Mouse (Mus musculus): ENCODE results near the gene Fbxo41. TPM values are rescaled to one million over a fixed set of nuclear protein-coding genes. Genes with fewer than 3 reads are reported as not detected.

Gene Fbxo41
- total RNA-seq (2021), result 10 to 100 TPM; 95.1 to 98.5 TPM

DNA sequence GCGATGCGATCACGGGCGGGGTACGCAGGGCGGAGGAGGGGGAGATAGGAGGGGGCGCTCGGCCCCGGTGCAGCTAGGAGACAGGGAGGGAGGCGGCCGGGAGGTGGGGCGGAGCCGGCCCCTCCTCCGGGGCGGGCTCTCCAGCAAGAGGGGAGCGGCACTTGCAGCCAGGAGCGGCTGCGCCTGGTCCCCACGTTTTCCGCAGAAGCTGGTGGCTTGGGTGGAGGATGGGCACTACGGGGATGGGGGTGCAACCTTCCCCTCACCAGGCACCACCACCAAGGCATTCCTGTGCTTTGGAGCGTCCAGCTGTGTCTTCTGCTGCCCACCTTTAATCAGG, at the start of gene Fbxo41:
TSS of gene Fbxo41 (minus strand) at position 84 of the 340 bp plus-strand sequence.
- peak in 1 of 2 experiments; percentile 62 for DNase-seq (ENCODE audit: extremely low spot score in 1 of 2, low spot score in 1 of 2)

DNA sequence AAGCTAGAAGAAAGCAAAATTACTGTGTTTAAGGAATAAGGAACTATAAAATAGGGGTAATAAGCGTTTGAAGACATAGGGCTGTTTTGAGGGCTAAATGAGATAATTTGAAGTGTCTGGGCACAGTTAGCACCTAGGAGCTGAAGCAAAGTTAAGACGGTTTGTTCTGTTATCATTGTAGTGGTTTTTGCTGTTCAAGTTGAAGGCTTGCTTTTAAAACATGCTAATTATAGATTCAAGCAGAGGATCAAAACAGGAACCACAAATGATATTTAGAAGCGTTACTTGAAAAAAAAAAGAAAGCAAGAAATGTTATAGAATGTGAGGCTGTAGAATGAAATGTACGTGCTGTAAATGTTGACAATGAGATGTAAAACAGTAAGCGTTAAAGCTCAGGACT, 44.8 kb upstream of the Fbxo41 start:
- DNase-seq (ENCODE audit: extremely low spot score in 1 of 2, low spot score in 1 of 2), result no peak

DNA sequence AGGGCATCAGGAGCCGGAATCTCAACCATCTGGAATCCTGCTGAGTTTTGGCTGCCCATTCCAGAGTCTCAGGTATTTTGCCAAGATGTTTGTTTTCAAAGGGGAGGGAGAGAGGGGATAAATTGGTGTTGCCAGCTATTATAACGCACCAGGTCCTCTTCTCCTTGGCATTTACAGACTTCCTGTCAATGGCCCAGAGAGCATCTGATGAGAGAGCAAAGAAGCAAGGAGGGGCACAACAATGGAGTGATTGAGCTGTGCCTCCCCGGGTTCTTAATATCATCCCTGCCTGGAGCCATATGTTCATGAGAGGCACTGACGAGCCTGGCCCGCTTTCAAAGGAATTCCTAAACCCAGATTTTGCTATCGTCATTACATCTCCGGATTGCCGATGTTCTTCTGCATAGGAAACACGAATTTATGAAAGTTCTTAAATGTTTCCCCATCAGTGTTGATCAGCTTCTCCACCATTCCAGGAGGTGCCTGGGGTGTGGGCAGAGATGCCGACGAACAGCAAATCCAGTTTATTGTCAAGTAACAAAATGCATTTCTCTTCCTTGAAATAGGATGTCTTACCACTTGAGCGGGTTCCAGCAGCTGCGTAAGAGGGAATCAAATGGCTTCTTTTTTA, 41.6 kb upstream of the Fbxo41 start:
- DNase-seq (ENCODE audit: extremely low spot score in 1 of 2, low spot score in 1 of 2), result peak; percentile 23 to 30

DNA sequence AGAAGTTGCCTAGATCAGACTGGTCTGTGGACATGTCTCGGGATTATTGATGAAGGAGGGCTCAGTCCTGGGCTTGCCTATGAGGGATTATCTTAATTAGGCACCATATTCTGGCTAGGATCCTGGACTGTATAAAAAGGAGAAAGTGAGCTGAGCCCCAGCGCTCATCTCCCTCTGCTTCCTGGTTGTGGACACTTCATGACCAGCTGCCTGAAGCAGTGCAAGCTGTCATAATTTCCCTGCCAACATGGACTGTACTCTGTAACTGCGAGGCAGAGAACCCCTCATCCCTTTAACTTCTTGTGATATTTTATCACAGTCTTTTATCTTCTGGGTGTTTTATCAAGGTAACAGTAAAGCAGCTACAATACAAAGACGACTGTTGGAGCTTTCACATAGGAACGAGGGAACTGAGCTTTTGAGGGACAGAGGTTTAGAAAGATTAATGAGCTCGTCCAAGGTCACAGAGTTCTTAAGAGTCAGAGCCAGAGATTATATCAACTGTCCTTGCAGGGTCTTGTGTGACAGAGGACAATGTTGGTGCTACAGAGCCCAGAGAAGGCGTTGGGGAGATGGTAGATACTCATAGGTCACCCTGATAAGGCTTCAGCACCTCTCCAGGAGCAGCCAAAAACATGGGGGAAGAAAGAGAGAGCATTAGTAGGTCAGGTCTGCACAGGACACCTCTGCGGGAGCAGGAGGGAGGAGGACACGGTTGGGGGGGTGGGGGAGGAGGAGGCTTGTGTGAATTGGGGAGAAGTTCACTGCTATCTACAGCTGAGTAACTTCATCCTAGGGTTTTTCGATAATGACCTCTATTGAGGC, 40.8 kb upstream of the Fbxo41 start:
- DNase-seq (ENCODE audit: extremely low spot score in 1 of 2, low spot score in 1 of 2), result no peak

DNA sequence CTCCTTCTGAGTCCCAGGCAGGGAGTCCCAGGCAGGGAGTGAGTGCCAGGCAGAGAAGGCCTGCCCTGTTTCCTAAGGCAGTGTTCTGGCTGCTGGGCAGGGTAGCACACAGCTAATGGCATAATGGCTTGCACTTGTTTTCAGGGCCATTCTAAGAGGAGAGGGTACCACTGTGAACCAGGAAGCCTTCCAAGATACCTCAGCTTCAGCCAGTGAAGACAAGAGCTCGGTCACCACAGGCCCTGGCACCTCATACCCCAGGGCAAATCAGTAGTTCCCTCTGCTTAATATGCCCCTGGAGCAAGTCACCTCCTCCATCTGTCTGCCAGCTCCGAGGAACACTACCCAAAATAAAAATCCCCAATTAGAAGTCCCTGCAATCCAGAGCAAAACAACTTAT, 20.0 kb upstream of the Fbxo41 start:
- no peak for DNase-seq (ENCODE audit: extremely low spot score in 1 of 2, low spot score in 1 of 2)

DNA sequence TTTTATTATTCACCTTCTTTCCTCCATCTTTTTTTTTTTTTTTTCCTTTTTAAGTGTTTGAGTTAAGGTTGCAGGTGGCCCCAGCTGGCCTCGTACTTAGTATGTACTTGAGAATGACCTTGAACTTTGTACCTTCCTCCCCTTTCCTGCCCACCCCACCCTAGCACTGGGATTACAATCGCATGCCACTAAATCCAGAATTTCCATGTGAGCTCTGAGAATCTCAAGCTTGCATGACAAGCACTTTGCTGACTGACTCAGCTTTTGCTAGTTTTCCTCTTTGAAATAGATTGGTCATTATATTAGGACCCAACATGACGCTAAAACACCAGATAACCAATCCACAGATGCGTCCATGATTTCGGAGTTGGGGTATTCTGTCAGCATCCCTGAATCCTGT, 19.2 kb upstream of the Fbxo41 start:
- no peak for DNase-seq (ENCODE audit: extremely low spot score in 1 of 2, low spot score in 1 of 2)

DNA sequence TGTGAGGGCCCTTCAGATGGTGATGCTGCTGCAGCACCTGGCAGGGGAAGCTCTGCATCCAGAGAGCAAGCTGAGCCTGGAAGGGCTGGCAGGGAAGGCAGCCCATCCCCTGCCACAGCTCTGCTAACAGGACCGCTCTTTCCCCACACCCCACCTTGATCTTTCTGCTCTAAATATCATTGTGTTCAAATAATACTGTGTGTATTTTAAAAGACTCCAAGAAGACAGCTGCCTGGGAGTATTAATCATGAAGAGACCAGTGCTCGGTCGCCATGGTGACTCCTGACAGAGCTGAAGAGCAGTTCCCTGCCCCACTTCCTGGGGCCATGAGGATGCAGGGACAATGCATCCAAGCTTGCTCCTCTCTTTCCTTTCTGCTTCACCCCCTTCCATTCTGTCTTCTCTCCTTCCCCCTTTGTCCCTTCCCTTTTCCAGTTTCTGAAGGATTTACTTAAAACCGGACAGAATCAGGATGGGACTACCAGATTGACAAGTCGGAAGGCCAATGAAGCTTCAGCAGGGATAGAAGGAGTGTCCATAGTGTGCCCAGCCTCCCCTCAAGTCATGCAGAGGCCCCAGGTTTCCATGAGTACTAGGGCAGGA, 15.4 kb upstream of the Fbxo41 start:
- DNase-seq (ENCODE audit: extremely low spot score in 1 of 2, low spot score in 1 of 2), result peak in 1 of 2 experiments; percentile 24

DNA sequence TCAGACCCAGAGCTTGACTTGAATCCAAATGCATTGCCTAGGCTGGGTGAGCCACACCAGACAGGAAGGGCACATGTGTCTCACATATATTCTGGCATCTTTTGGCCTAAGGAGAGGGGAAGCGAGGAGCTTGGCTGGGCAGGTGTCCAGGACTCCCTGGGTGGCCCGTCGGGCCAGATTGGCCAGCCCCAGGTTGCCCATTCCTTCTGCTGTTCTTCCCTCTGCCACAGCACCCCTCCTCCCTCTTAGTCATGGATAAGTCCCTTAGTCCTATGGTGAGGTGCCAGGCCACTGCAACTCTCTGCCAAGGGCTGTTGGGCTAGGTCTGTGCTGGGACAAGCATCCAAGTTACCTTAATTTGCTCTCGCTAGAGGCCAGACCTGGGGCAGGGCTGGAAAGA, 13.1 kb upstream of the Fbxo41 start:
- no peak for DNase-seq (ENCODE audit: extremely low spot score in 1 of 2, low spot score in 1 of 2)

DNA sequence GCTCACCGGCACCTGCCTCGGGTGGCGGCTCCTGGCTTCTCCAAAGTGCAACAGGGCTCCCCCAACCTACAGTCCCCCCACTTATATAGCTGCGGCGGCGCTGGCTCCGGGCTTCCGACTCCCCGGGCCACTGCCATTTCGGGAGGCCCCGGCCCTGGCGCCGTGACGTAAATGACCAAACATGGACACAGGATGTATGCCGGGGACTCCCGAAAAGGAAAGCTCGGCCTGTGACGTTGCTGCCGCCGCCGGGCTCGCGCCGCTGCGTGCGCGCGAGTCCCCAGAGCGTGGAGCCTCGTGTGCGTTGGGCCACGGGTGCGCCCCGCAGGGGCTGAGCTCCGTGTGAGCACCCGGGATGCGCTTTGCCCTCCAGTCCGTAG, 10.7 kb upstream of the Fbxo41 start, which contains the start of gene Egr4:
TSS of gene Egr4 (minus strand) at position 59 of the 380 bp plus-strand sequence.
- peak; percentile 78 to 86 for DNase-seq (ENCODE audit: extremely low spot score in 1 of 2, low spot score in 1 of 2)

DNA sequence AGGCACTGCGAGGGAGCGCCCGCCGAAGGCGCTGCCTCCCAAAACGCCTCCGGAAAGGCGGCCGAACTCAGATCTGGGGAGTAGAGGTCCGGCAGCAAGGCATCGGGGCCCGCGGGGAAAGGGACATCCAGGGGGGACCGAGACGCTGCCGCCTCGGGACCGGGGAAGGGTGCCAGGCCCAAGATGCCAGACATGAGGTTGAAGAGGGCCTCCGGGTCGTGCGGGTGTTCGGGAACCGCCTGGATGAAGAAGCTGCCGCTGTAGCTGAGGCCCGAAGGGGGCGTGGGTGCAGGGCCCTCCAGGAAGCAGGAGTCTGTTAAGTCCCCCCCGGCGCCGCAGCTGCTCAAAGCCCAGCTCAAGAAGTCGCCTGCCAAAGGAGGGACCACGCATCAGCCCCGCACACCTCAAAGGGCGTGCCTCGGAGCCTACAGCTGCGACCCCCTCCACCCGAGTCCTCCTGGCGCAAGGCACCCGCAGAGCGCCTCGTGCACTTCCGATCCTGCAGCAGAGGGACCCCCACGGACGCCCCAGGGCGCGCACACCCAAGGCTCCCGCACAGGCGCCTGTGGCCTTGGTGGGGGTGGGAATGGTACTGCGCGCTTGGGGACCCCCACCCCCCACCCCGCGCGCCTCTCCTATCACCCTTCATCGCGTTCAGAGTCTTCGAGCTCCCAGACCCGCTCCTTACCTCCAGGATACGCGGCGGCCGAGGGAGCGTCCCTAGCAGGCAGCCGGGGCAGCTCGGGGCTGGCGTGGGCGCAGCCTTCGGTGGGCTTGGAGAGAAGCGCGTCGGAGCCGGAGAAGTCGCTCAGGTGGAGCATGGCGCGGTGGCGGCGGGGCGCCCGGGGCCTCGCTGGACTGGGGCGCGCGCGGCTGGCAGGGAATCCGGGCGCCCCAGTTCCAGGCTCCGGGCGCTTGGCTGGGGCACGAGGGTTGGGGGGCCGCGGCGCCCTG, 10.1 kb upstream of the Fbxo41 start:
- DNase-seq (ENCODE audit: extremely low spot score in 1 of 2, low spot score in 1 of 2), result peak; percentile 20 to 48

DNA sequence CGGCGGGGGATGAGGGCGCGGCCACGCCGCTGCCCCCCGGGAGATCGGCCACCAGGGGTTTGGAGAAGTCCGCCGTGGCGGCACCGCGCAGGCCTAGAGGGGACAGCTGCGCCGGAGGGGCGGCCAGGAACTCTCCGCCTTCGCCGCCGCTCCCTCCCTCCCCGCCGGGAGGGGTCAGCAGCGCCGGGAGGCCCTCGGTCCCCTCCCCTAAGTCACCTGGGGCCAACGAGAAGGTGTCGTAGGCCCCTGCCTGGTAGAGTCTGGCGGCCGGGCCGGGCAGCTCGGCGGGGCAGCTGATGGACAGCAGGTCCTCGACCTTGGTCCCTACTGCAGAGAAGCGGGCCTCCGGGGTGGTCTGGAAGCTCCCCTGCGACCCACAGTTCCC, 9.3 kb upstream of the Fbxo41 start:
- DNase-seq (ENCODE audit: extremely low spot score in 1 of 2, low spot score in 1 of 2), result no peak

DNA sequence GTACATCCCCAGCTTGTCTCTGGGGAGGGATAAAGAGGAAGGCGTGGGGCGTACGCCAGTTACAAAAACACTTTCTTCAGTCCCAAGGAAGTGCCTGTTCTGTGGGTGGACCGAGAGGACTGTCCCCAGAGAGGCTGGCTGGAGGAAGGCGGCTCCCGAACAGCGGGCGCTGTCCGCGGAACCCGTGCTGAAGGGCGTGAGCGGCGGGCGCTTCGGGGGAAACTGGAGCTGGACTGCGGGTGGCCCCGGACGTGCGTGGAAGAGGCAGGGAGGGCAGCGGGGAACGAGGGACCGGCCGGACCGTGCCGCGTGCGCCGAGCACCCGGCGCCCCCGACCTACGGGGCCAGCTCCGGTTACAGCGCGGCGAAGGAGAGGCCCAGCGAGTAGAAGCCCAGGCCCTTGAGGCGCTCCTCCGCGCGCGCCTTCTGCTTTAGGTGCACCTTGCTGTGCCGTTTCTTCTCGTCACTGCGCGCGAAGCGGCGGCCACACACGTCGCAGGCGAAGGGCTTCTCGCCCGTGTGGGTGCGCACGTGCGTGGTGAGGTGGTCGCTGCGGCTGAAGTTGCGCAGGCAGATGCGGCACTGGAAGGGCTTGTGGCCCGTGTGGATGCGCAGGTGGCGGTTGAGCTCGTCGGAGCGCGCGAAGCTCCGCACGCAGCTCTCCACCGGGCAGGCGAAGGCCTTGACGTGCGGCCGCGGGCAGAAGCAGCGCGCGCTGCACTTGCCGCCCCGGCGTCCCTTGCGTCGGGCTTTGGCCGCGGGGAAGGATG, 8.7 kb upstream of the Fbxo41 start:
- peak in 1 of 2 experiments; percentile 35 for DNase-seq (ENCODE audit: extremely low spot score in 1 of 2, low spot score in 1 of 2)

DNA sequence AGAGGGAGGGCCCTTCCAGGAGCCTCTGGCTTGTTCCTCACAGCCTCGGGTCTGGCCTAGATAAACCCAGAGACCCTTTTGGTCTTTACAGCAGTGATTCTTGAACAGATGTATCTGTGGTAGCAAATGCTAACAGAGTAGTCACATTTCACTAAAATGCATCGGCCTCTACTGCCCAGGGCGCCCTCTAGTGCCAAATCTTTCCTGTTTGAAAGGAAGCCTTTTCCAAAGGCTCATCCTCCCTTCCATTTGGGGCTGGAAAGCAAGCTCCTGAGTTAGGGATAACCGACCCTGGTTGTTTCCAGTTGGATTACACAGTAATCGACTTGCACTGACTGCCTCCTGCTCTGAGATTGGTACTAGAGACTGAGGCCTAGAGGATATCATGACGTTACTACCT, 7.7 kb upstream of the Fbxo41 start:
- peak; percentile 53 to 89 for DNase-seq (ENCODE audit: extremely low spot score in 1 of 2, low spot score in 1 of 2)

DNA sequence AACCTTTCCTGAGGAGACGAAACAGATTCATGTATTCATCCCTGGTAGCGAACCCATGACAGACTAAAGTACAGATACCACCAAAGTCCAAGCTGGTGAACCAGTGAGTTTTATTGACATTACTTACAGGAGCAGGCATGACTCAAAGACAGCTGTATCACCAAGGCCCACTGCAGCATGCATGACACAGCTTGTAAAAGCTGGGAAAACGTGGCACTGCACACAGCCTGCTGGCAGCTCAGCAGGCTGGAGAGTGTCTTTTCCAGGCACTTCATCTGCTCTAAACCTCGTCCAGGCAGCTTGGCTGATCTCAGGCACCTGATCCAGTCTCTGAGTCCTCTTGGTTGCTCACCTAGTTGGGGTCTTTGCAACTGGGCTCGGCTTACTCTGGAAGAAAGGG, 5.8 kb upstream of the Fbxo41 start:
- no peak for DNase-seq (ENCODE audit: extremely low spot score in 1 of 2, low spot score in 1 of 2)

DNA sequence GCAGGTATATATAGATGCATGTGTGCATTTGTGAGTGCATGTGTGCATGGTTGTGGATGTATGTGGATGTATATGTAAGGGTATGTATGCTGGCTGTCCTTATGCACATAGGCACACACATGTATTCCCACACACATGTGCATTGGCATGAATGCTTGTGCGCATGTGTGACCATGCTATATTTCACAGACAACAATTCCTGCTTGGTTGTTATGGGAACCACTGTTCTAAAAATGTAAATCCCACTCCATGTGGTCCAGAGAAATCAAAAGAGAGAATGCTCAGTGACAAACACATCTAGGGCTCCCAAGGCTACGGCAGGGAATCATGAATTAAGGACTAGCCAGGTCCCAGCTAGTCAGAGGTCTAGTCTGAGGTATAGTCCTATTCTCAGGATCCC, 2.1 kb upstream of the Fbxo41 start:
- DNase-seq (ENCODE audit: extremely low spot score in 1 of 2, low spot score in 1 of 2), result no peak

DNA sequence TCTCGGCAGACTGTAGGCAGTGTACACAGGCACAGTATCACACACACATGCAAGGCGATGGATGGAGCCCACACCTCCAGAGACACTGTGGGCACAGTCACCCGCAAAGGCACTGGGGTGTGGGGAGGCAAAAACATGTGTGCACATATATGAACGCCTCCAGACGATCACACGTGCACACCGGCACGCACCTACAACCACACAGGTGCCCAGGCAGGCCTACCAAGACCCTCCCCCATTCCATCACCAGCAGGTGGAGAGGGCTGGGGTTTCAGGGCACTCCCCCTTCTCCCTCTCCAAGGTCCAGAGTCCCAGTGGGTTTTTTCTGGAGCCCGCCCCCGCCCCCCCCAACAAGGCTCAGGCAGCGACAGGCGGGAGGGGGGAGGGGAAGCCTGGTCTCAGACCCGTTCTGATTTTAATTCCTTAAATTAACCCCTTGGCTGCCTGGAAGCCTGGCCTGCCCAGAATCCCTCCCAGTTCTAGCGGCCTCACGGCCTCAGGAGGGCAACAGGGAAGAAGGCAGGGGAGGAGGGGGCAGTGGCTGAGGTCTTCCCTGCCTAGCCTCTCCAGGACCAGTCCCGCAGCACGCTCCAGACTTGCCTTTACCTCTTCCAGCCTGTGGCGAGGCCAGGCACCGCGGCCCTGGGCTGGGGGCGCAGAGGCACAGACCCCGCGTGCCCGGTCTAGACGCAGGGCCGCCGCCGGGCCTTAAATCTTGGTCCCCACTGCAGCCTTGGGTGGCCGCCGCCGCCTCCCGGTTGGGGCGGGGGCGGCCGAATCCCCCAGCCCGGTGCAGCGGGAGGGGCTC, 487 bp downstream of the Fbxo41 start:
- DNase-seq (ENCODE audit: extremely low spot score in 1 of 2, low spot score in 1 of 2), result peak in 1 of 2 experiments; percentile 75

DNA sequence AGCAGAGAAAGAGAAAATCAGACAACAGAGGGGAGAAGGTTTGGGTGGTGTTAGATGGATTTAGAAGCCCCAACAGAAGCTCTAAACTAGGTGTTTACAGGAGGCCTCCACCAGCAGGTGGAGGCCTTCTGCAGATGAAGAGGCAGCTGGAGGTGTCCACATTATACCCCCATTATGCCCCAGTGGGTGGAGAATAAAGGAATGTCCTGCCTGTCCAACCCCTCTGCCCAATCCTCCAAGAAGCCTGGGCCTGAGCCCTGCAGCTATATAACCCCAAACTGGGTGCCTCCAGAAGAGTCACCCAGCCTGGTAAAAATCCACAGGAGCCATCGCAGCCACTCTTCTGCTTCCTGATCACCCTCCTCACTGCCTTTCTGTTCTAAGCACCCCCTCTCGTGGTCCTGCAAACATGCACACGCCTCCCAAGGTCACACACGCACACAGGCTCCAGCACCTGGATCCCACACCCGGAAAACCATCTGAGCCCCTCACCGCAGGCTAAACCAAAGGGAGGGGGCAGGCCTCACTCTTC, 1.2 kb downstream of the Fbxo41 start:
- DNase-seq (ENCODE audit: extremely low spot score in 1 of 2, low spot score in 1 of 2), result no peak

DNA sequence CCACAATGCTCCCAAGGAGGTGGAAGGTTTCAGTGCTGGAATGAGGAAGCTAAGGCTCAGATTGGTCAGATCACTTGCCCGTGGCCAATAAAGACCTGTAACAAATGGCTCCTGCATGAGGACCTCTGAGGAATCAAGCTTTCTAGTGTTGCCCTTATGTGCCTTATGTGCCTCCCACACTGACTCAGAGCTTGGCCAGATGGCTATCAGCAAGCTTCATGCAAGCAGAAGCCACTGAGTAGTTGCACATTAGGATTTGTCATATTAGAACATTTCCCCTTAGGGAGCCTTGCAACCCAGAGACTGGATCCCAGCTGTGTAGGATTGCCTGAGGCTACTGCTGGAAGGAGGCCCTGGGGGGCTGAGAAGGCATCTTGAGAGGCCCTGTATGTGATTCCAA, 2.4 kb downstream of the Fbxo41 start:
- DNase-seq (ENCODE audit: extremely low spot score in 1 of 2, low spot score in 1 of 2), result no peak

DNA sequence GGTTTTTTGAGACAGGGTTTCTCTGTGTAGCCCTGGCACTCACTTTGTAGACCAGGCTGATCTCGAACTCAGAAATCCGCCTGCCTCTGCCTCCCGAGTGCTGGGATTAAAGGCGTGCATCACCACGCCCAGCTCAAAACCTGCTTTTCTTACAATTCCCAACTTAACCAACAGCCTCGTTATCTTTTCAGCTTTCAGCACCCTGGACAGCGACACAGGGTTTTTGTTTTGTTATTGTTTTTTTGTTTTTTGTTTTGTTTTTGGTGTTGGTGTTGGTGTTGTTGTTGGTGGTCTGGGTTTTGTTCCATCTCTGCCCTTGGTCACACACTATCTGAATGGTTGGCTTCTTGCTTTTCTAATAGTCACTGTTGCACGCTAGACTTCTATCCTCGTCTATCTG, 4.6 kb downstream of the Fbxo41 start:
- no peak for DNase-seq (ENCODE audit: extremely low spot score in 1 of 2, low spot score in 1 of 2)
